Mouse (Mus musculus): ENCODE data around the gene Nufip2. TPM values are rescaled to one million over a fixed set of nuclear protein-coding genes. Genes with fewer than 3 reads are reported as not detected.

The Nufip2 gene
- polyA plus RNA-seq, 1 experiment from 2014 or later: 4.8 TPM

DNA sequence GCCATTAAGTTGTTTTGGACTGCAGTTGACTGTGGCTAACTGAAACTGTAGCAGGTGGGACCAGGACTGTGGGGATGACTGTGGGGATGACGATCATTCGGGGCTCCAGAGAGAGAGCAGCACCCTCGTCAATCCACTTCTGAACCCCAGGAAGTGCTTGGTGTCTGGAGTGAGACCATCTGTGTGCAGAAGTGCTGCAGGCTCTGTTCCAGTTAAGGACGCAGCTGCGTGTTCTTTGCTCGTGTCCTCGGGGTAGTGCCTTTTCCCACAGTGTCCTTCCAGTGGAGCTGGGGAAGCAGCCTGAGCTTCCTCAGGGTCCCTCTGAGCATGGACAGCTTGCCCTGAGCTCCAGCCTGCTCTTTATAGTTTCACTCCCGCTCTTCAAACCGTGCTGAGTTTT, 104.3 kb downstream of the Nufip2 start:
- Histone ChIP-seq H3K9me3 (replicated peaks) (no peaks in the 10 kb centered on the region), H3K4me3 (no peak overlapping the region), H3K9ac (no peak overlapping the region), H3K4me1 (peaks cover 52% of the 10 kb centered on the region), H3K36me3 (no peaks in the 10 kb centered on the region), H3K4me2 (replicated peaks) (no peak overlapping the region), H3K27ac (peak overlapping the region; percentile 82), H3K27me3 (no peaks in the 10 kb centered on the region)
- WGBS: 40% methylated on average over 9 of the region's 9 CpGs
- ATAC-seq (ENCODE audit: low FRiP score): no peak

DNA sequence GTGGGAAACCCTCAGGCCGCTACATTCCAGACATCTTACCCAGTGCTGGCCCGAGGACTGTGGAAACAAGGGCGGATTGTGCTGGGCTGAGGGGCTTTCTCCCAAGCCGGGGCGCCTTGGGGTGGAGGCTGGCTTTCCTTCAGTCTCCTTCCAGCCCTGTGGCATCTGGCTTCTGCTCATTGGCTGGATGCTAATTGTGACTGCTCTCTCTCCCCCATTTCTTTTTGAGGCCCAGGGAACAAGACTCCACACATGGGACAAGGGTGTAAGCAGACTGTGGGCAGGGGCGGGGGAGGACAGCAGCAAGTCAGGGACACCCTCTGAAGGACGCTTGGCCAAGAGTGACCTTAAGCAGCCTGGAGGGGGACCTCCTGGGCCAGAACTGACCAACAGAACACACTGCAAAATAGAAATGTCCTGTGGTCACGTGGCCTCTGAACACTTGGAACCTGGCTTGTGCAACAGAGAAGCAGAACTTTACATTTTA, 105.3 kb downstream of the Nufip2 start:
- peak; percentile 46; the same call in 1 of the 2 replicates for ATAC-seq (ENCODE audit: low FRiP score)
- H3K27ac ChIP-seq: peak overlapping the region; percentile 82
- 0 out of 2 replicates have a peak overlapping the region, but pooled peaks have one; percentile 11 for H3K4me2 ChIP-seq (replicated peaks)
- no peaks in the 10 kb centered on the region for H3K9me3 ChIP-seq (replicated peaks)
- peaks cover 42% of the 10 kb centered on the region for H3K4me1 ChIP-seq
- 0 out of 2 replicates have a peak overlapping the region, but pooled peaks have one; percentile 18 for H3K9ac ChIP-seq
- 29% methylated on average over 8 of the region's 8 CpGs for WGBS
- H3K27me3 ChIP-seq: no peaks in the 10 kb centered on the region
- H3K36me3 ChIP-seq: no peaks in the 10 kb centered on the region
- no peak overlapping the region for H3K4me3 ChIP-seq

Other genes starting within 250 kb of the Nufip2 start
- 0.09 and 0.52 TPM in 2 replicates for gene Coro6, start 223.7 kb upstream of the Nufip2 start, polyA plus RNA-seq (2016; fragmentation: Nextera tagmentation; extraction: Ambion mirVana)
- gene Ankrd13b, start 196.5 kb upstream of the Nufip2 start, polyA plus RNA-seq (2016; fragmentation: Nextera tagmentation; extraction: Ambion mirVana): 28.3 and 29.2 TPM in 2 replicates
- 10.9 and 13.4 TPM in 2 replicates for gene Git1, start 192.6 kb upstream of the Nufip2 start, polyA plus RNA-seq (2016; fragmentation: Nextera tagmentation; extraction: Ambion mirVana)
- 3.5 and 4.2 TPM in 2 replicates for gene Abhd15, start 171.0 kb upstream of the Nufip2 start, polyA plus RNA-seq (2016; fragmentation: Nextera tagmentation; extraction: Ambion mirVana)
- 29.7 and 32.3 TPM in 2 replicates for gene Trp53i13, start 170.2 kb upstream of the Nufip2 start, polyA plus RNA-seq (2016; fragmentation: Nextera tagmentation; extraction: Ambion mirVana)
- 0.14 TPM in 1 of 2 replicates, not detected in the other for gene Gm10392, start 167.0 kb upstream of the Nufip2 start, polyA plus RNA-seq (2016; fragmentation: Nextera tagmentation; extraction: Ambion mirVana)
- gene Taok1, start 78.3 kb upstream of the Nufip2 start, polyA plus RNA-seq (2016; fragmentation: Nextera tagmentation; extraction: Ambion mirVana): 22.3 and 23.1 TPM in 2 replicates
- gene Cryba1, start 39.1 kb downstream of the Nufip2 start, polyA plus RNA-seq (2016; fragmentation: Nextera tagmentation; extraction: Ambion mirVana): 2.8 and 3.5 TPM in 2 replicates
- 55.9 and 58.9 TPM in 2 replicates for gene Myo18a, start 77.1 kb downstream of the Nufip2 start, polyA plus RNA-seq (2016; fragmentation: Nextera tagmentation; extraction: Ambion mirVana)
- gene Gm10277, start 101.6 kb downstream of the Nufip2 start, polyA plus RNA-seq (2016; fragmentation: Nextera tagmentation; extraction: Ambion mirVana): 2.7 and 2.9 TPM in 2 replicates
- gene Pipox, start 207.9 kb downstream of the Nufip2 start, polyA plus RNA-seq (2016; fragmentation: Nextera tagmentation; extraction: Ambion mirVana): 5.0 and 7.1 TPM in 2 replicates
- gene Sez6, start 244.6 kb downstream of the Nufip2 start, polyA plus RNA-seq (2016; fragmentation: Nextera tagmentation; extraction: Ambion mirVana): 47.3 and 48.7 TPM in 2 replicates